Mouse (Mus musculus) brain, adult 2 months (tissue): ENCODE results near the gene Srsf10.

Experiments used
- DNase-seq: peaks from one replicate; pipeline ENCODE4 v3.0.0; 2011; ENCODE audit warnings: low read depth, low spot score

Srsf10 gene

GRCm38 (mm10) chr4:135855536-135856222 is at the start of gene Srsf10:
TSS of gene Srsf10 (plus strand) at chr4:135855747.
- DNase-seq: peak; percentile 99

- no peak for DNase-seq
Measured at GRCm38 (mm10) chr4:135814896-135815295, 40.7 kb upstream of the Srsf10 start.

GRCm38 (mm10) chr4:135816905-135817622 is 38.5 kb upstream of the Srsf10 start:
- DNase-seq: peak; percentile 50

- DNase-seq: no peak
Measured at GRCm38 (mm10) chr4:135818366-135818765, 37.2 kb upstream of the Srsf10 start.

GRCm38 (mm10) chr4:135819826-135820526 is 35.6 kb upstream of the Srsf10 start:
- DNase-seq: no peak

- no peak for DNase-seq
Measured at GRCm38 (mm10) chr4:135821772-135822171, 33.8 kb upstream of the Srsf10 start.

GRCm38 (mm10) chr4:135823298-135823697 is 32.2 kb upstream of the Srsf10 start:
- no peak for DNase-seq

- DNase-seq: no peak
Measured at GRCm38 (mm10) chr4:135824254-135824653, 31.3 kb upstream of the Srsf10 start.

- DNase-seq: peak; percentile 83
Measured at GRCm38 (mm10) chr4:135828491-135828890, 27.1 kb upstream of the Srsf10 start.

GRCm38 (mm10) chr4:135832070-135832469 is 23.5 kb upstream of the Srsf10 start:
- no peak for DNase-seq

- peak; percentile 70 for DNase-seq
Measured at GRCm38 (mm10) chr4:135833301-135834123, 22.0 kb upstream of the Srsf10 start.

GRCm38 (mm10) chr4:135834124-135834717 is 21.3 kb upstream of the Srsf10 start:
- no peak for DNase-seq

- DNase-seq: no peak
Measured at GRCm38 (mm10) chr4:135838925-135839292, 16.6 kb upstream of the Srsf10 start.

- DNase-seq: peak; percentile 40
Measured at GRCm38 (mm10) chr4:135839293-135840011, 16.1 kb upstream of the Srsf10 start.

- no peak for DNase-seq
Measured at GRCm38 (mm10) chr4:135844400-135844799, 11.1 kb upstream of the Srsf10 start.

- DNase-seq: no peak
Measured at GRCm38 (mm10) chr4:135847581-135847980, 8.0 kb upstream of the Srsf10 start.

GRCm38 (mm10) chr4:135850411-135851095 is 5.0 kb upstream of the Srsf10 start:
- peak; percentile 79 for DNase-seq

GRCm38 (mm10) chr4:135851942-135852341 is 3.6 kb upstream of the Srsf10 start:
- no peak for DNase-seq

GRCm38 (mm10) chr4:135853987-135854546 is 1.5 kb upstream of the Srsf10 start:
- DNase-seq: peak; percentile 73

- no peak for DNase-seq
Measured at GRCm38 (mm10) chr4:135854630-135855029, 917 bp upstream of the Srsf10 start.
